Mouse (Mus musculus): ENCODE measurements around the gene Slc36a2.

DNA sequence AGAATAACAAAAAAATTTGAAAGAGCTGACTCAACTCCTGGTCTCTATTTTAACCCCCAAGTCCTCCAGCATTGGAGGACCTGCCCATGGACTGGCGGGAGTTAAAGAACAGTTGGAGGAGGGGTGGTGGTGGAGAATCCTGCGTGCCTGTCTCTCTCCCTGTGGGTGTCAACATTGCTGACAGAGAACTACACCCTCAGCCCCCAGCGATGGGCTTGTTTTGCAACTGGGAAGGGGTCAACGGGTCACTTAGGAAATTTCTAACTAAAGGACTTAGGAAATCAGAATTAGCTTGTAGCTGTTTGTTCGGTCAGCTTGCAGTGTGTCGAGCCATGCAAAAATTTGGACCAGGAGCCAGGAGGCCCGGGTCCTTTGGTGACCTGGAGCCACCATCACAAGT, 1.8 kb downstream of the Slc36a2 start:
- no peak for TF ChIP-seq CTCF (IDR thresholded peaks at IDR 0.05; ENCODE audit: borderline replicate concordance, control insufficient read depth, extremely low read depth, insufficient read depth, low read length, poor library complexity)
- no peak for TF ChIP-seq POLR2A (IDR thresholded peaks at IDR 0.05; ENCODE audit: control insufficient read depth, extremely low read depth, insufficient read depth, low read length, poor library complexity)
